Mouse (Mus musculus) lung, postnatal 0 days (tissue): ENCODE data around the gene Ubr2.

Experiments
- CTCF ChIP-seq: IDR thresholded peaks from 2 replicates; pipeline ENCODE4 v1.5.1; 2016; ENCODE audit warnings: antibody characterized with exemption, mild to moderate bottlenecking
- EP300 ChIP-seq: IDR thresholded peaks from 2 replicates; pipeline ENCODE4 v1.6.1; 2016; ENCODE audit warnings: antibody characterized with exemption, mild to moderate bottlenecking, control low read depth

DNA sequence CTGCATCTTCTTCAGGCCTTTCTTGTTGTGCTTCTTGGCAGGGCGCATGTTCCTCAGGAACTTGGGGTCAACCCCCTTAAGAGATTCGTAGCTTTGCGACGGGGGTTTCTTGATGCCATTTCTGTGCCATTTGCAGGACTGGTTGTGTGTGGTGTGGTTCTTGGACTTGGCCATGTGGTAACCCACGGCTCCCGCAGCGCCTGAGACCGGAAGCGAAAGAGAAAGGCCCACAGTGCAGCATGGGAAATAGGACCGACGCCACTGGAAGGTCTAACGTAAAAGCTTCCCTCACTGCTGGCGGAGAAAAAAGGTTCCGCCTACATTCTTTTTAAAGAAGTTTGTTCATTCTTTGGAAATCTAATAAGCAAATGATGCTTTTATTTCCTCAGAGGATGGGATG is 32.5 kb upstream of the Ubr2 start:
- TF ChIP-seq EP300: no peak
- TF ChIP-seq CTCF: no peak
